Mouse (Mus musculus): Measurements from ENCODE around the gene Ttc39b.

GRCm38 (mm10) chr4:83258273-83258672, 65.8 kb downstream of the Ttc39b start:
- TF ChIP-seq POLR2A (IDR thresholded peaks at IDR 0.05; ENCODE audit: borderline replicate concordance, extremely low read depth, low read depth, low read length), result no peak
- no peak for TF ChIP-seq CTCF (IDR thresholded peaks at IDR 0.05; ENCODE audit: insufficient read depth, low read length)

Measured in lung, adult 2 months (tissue).